Mouse (Mus musculus): ENCODE measurements at regions not wholly inside any gene's neighbourhood (a gene's known extent, or its start where the extent isn't known, plus 50 kb on each side); places are given as distances from the start of the nearest gene placed in this dataset.

GRCm38 (mm10) chr6:73621839-73622426 is 152.5 kb upstream of the 4931417E11Rik start:
- Histone ChIP-seq H3K36me3 (ENCODE audit: insufficient read depth) (no peaks in the 10 kb centered on the region), H3K4me1 (ENCODE audit: insufficient read depth) (no peaks in the 10 kb centered on the region), H3K27me3 (ENCODE audit: insufficient read depth, low read length) (no peaks in the 10 kb centered on the region), H3K4me2 (no peak overlapping the region), H3K4me3 (ENCODE audit: low read depth, low read length) (no peak overlapping the region), H3K9me3 (ENCODE audit: low read depth, low read length) (no peaks in the 10 kb centered on the region), H3K27ac (ENCODE audit: low read depth) (no peak overlapping the region), H3K9ac (no peak overlapping the region)
- ATAC-seq (ENCODE audit: insufficient read depth) (no peak), DNase-seq (no peak)
- WGBS = 54% methylated on average over 4 of the region's 4 CpGs
- no peak for TF ChIP-seq CTCF (IDR thresholded peaks at IDR 0.05; ENCODE audit: low read depth)

GRCm38 (mm10) chr6:73612266-73612665 is 142.8 kb upstream of the 4931417E11Rik start:
- Histone ChIP-seq H3K36me3 (ENCODE audit: insufficient read depth) (no peaks in the 10 kb centered on the region), H3K9ac (no peak overlapping the region), H3K4me3 (ENCODE audit: low read depth, low read length) (no peak overlapping the region), H3K27ac (ENCODE audit: low read depth) (no peak overlapping the region), H3K4me2 (no peak overlapping the region), H3K27me3 (ENCODE audit: insufficient read depth, low read length) (no peaks in the 10 kb centered on the region), H3K4me1 (ENCODE audit: insufficient read depth) (no peaks in the 10 kb centered on the region), H3K9me3 (ENCODE audit: low read depth, low read length) (no peaks in the 10 kb centered on the region)
- WGBS = 61% methylated on average over 3 of the region's 3 CpGs
- DNase-seq (peak; percentile 3), ATAC-seq (ENCODE audit: insufficient read depth) (no peak)
- no peak for TF ChIP-seq CTCF (IDR thresholded peaks at IDR 0.05; ENCODE audit: low read depth)

- H3K27me3 ChIP-seq (ENCODE audit: insufficient read depth, low read length) = no peaks in the 10 kb centered on the region
- TF ChIP-seq CTCF (IDR thresholded peaks at IDR 0.05; ENCODE audit: low read depth) = no peak
- no peaks in the 10 kb centered on the region for H3K4me1 ChIP-seq (ENCODE audit: insufficient read depth)
- DNase-seq = no peak
- H3K4me2 ChIP-seq = no peak overlapping the region
- H3K9me3 ChIP-seq (ENCODE audit: low read depth, low read length) = no peaks in the 10 kb centered on the region
- no peak for ATAC-seq (ENCODE audit: insufficient read depth)
- H3K9ac ChIP-seq = no peak overlapping the region
- no peak overlapping the region for H3K4me3 ChIP-seq (ENCODE audit: low read depth, low read length)
- H3K36me3 ChIP-seq (ENCODE audit: insufficient read depth) = no peaks in the 10 kb centered on the region
- H3K27ac ChIP-seq (ENCODE audit: low read depth) = no peak overlapping the region
- WGBS = 69% methylated on average over 6 of the region's 6 CpGs
Observed at GRCm38 (mm10) chr6:73611839-73612238, 142.4 kb upstream of the 4931417E11Rik start.

GRCm38 (mm10) chr6:73610048-73610624 is 140.7 kb upstream of the 4931417E11Rik start:
- H3K4me3 ChIP-seq (ENCODE audit: low read depth, low read length) = no peak overlapping the region
- no peak overlapping the region for H3K27ac ChIP-seq (ENCODE audit: low read depth)
- H3K36me3 ChIP-seq (ENCODE audit: insufficient read depth) = no peaks in the 10 kb centered on the region
- DNase-seq = peak; percentile 54
- 26% methylated on average over 2 of the region's 2 CpGs for WGBS
- H3K9me3 ChIP-seq (ENCODE audit: low read depth, low read length) = no peaks in the 10 kb centered on the region
- H3K9ac ChIP-seq = no peak overlapping the region
- no peaks in the 10 kb centered on the region for H3K4me1 ChIP-seq (ENCODE audit: insufficient read depth)
- peak; percentile 62; the same call in 1 of the 2 replicates for ATAC-seq (ENCODE audit: insufficient read depth)
- no peak for TF ChIP-seq CTCF (IDR thresholded peaks at IDR 0.05; ENCODE audit: low read depth)
- H3K27me3 ChIP-seq (ENCODE audit: insufficient read depth, low read length) = no peaks in the 10 kb centered on the region
- H3K4me2 ChIP-seq = no peak overlapping the region

- no peak for TF ChIP-seq CTCF (IDR thresholded peaks at IDR 0.05; ENCODE audit: low read depth)
Observed at GRCm38 (mm10) chr6:73587686-73588085, 118.2 kb upstream of the 4931417E11Rik start.

GRCm38 (mm10) chr6:73576708-73577107 is 107.2 kb upstream of the 4931417E11Rik start:
- DNase-seq (no peak), ATAC-seq (ENCODE audit: insufficient read depth) (no peak)
- Histone ChIP-seq H3K4me2 (no peak overlapping the region), H3K27me3 (ENCODE audit: insufficient read depth, low read length) (no peaks in the 10 kb centered on the region), H3K9me3 (ENCODE audit: low read depth, low read length) (no peaks in the 10 kb centered on the region), H3K4me1 (ENCODE audit: insufficient read depth) (no peaks in the 10 kb centered on the region), H3K36me3 (ENCODE audit: insufficient read depth) (no peaks in the 10 kb centered on the region), H3K4me3 (ENCODE audit: low read depth, low read length) (no peak overlapping the region), H3K9ac (no peak overlapping the region), H3K27ac (ENCODE audit: low read depth) (no peak overlapping the region)
- WGBS = 78% methylated on average over 2 of the region's 2 CpGs
- TF ChIP-seq CTCF (IDR thresholded peaks at IDR 0.05; ENCODE audit: low read depth) = no peak

More at GRCm38 (mm10) chr6:73587686-73588085, 118.2 kb upstream of the 4931417E11Rik start:
- Histone ChIP-seq H3K36me3 (ENCODE audit: insufficient read depth) (no peaks in the 10 kb centered on the region), H3K9ac (no peak overlapping the region), H3K27ac (ENCODE audit: low read depth) (no peak overlapping the region), H3K9me3 (ENCODE audit: low read depth, low read length) (no peaks in the 10 kb centered on the region), H3K27me3 (ENCODE audit: insufficient read depth, low read length) (no peaks in the 10 kb centered on the region), H3K4me3 (ENCODE audit: low read depth, low read length) (no peak overlapping the region), H3K4me2 (no peak overlapping the region), H3K4me1 (ENCODE audit: insufficient read depth) (no peaks in the 10 kb centered on the region)
- DNase-seq (no peak), ATAC-seq (ENCODE audit: insufficient read depth) (no peak)
- 58% methylated on average over 2 of the region's 2 CpGs for WGBS

GRCm38 (mm10) chr6:73560000-73560399 is 90.5 kb upstream of the 4931417E11Rik start:
- H3K4me2 ChIP-seq = no peak overlapping the region
- ATAC-seq (ENCODE audit: insufficient read depth) (no peak), DNase-seq (no peak)
- H3K4me3 ChIP-seq (ENCODE audit: low read depth, low read length) = no peak overlapping the region
- H3K27ac ChIP-seq (ENCODE audit: low read depth) = no peak overlapping the region
- H3K9me3 ChIP-seq (ENCODE audit: low read depth, low read length) = no peaks in the 10 kb centered on the region
- no peak overlapping the region for H3K9ac ChIP-seq
- TF ChIP-seq CTCF (IDR thresholded peaks at IDR 0.05; ENCODE audit: low read depth) = no peak
- no peaks in the 10 kb centered on the region for H3K4me1 ChIP-seq (ENCODE audit: insufficient read depth)
- no peaks in the 10 kb centered on the region for H3K27me3 ChIP-seq (ENCODE audit: insufficient read depth, low read length)
- 59% methylated on average over 2 of the region's 2 CpGs for WGBS
- H3K36me3 ChIP-seq (ENCODE audit: insufficient read depth) = no peaks in the 10 kb centered on the region

Measured in lung, embryonic 14.5 days (tissue).